Mouse (Mus musculus): ENCODE data around the gene Lcn2.
A peak's percentile ranks its signal among the peaks of the same experiment; 100 is the strongest.

Lcn2 gene

DNA sequence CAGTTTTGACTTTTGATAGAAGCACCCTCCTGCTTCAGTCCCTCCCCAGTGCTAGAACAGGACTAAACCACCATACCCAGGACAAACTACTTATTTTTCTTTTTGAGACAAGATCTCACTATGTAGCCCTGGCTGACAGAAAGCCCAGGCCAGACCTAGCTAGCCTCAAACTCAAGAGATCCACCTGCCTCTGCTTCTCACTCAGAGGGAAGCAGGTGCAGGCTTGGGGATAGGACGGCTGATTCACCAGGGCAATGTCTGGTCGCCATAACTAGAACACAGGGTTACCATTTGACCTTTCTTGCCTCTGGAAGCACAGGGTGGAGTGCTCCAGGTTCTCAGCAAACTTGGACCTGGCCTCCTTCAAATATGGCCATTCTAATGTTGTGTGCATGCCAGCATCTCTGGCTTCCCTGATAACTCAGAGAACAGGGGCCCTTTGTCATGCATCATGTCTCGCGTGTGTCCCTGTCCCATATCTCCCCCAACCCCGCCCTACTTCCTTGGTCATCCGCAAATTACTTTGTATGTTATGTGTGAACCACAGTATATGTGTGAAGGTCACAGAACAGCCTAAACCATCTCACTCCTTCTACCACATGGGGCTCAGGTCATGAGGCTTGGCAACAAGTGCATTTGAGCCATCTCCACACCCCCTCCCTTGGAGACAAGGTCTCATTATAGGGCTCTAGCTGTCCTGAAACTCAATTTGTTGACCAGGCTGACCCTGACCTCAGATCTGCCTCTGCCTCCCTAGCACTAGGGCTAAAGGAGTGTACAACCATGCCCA lies 24.9 kb upstream of the Lcn2 start:
- no peak for DNase-seq

DNA sequence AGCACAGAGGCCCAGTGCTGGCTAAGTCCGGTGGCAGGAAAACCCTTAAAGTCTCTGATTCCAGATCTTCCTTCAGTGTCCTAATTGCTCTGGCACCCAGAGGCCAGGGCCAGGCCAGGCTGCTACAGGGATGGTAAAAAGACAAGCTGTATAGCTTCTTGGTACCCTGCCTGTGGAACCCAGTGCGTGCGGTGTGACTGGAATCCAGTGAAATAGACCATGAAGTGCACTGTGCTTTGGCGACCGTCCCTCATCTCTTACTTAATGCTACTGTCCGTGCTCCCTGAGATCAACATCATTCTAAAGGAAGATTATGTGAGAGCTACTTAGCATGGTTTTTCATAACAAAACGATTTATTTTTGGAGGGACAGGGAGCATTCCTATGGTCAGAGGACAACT lies 23.4 kb upstream of the Lcn2 start:
- no peak for DNase-seq

DNA sequence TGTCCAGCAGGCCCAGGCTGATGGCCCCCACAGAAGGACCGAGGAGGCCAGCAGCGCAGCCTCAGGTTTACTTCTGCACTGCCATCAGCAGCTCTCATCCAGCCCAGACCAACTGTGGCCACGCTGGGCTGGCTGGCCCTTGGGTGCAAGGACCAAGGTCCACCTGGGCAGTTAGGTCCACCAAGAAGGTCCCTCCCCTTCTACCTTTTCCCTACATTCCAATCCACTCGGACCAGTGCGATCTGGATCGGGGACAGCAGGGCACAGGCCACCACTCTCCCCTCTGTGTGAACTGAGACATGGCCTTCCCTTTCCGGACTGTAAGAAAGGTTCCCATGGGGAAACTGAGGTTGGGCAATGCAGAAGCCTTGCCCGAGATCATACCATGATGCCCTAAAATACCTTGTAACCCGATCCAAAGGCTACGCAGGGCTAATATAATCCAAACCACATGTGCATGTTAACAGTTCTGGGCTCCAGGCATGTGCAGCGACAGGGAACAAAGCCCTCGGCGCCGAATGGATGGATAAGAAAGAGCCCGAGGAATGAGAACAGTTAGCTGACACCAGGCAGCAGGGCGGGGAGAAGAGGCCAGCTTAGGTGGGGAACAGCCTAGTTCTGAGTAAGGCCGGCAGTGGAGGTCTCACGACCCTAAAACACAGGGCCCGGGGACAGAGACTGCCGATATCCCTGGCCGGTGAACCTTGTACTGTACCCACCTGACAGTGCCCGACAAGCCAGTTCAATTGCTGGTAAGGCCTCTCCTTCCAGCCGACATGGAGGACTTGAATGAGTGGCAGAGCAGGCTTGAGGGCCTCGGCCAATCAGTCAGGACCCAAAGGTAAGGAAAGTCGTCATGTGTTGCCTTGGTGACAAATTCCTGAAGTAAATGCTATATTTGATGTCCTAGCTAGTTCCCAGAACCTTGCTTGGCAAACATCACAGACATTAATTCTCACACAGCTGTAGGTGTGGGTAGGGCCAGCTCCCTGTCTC lies 20.7 kb upstream of the Lcn2 start:
- peak; percentile 88 for DNase-seq

DNA sequence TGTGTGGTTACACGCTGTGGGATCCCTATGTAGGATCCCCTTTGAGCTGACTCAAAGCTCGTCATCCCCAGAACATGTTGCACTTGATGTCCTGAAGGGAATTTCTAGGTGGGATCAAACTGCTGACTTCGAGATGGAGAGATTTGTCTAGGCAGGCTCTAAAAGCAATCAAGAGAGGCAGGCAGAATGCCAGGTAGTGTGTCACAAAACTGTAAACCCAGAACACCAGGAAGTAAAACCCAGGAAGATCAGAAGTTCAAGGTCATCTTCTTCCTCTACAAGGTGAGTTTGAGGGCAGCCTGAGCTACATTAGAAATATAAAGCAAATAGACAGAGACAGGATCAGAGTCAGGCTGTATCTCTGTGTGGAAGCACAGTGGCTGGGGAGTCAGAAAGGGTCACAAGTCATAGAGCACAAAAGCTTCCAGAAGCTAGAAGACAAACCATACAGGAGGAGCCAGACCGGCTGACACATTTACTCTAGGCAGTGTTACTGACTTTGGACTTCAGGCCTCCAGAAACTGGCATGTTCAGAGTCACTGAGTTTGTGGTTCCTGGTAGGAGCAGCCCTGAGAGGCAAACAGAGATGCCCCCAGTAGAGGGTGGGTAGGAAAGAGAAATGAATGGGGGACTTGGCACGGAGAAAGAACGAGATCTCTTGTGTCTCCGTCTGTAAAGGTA lies 19.2 kb upstream of the Lcn2 start:
- no peak for DNase-seq

DNA sequence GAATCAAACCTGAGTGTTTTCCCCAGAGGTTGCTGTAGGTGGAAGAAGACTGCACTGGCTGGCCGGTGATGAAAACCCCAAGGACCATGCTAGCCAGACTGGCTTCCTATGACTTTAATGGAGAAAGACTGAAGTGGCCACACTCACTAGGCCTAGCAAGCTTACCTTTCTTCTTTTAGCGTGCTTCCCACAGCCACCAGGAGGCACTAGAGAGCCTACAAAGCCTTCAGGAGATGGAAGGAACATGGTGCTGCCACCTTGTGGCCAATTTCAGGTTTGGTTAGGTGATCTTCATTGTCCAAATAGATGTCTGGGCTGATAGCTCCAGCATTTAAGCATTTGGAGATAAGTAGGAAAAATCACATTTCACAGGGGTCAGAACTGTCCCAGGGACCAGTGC lies 16.6 kb upstream of the Lcn2 start:
- peak; percentile 96 for DNase-seq

DNA sequence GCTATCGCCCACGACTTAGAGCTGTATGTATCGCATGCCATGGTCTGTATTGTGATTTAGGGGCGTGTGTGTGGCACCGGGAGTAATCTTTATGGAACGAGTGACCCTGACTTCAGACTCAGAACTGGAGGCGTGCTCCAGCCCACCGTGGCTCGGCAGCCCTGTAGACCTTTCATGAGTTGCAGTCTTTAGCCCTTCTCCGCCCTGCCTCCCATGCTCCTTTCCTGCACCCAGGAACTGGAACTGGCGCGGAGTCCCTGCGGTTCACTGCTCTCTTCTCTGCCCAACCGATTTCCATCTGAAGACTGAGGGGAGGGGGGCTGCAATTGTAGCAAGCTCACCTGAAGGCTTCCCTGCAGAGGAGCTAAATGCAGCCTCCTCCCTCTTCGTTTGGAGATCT lies 8.6 kb upstream of the Lcn2 start:
- no peak for DNase-seq

DNA sequence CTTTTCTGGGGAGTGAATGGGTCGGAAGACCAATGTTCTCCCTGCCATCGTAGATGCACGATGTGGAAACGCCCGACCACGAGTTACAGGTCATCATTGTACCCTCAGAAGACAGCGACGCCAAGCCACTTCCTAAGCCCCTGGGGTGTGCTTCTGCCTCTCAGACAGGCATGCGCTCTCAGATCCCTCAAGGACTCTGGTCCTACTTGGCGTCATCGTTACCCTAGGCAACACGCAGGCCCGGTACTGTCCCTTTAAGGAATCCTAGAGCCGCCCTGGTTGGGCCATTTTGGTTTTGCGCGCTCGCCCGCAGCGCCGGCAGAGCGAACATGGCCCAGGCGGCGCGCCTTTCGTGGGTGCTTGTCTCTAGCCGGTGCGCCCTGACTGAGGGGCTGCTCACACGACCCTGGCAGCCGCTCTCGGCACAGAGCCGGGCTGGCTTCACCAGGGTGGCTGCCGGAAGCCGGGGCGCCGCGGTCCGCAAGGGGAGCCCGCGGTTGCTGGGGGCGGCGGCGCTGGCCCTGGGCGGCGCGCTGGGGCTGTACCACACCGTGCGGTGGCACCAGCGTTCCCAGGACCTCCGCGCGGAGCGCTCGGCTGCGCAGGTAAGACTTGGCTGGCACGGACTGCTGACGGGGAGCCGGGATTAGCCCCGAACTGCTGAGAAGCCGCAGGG lies 8.0 kb upstream of the Lcn2 start:
- DNase-seq = peak; percentile 95

DNA sequence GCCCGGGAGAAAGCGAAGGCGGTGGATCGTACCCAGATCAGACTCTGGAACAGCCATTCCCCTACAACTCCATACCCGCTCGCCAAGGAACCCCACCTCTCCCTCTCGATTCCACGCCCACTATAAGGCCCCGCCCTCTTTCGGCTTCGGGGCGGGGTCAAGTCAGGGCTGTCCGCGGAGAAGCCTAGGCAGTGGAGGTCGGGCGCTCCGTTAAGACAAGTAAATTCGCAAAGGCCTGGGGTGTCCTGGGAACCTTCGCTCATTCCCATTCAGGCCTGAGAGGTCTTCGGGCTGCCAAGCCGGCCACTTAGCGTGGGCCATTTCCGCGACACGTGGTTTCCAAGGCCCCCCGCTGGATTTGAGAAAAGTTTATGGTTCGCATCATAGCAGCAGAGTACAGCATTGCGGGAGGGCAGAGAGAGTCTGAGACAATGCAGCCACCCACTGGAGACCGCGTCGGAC lies 7.5 kb upstream of the Lcn2 start, which contains the start of gene Ptges2:
Ptges2 (plus strand) TSS at position 413 of the 462 bp plus-strand sequence.
- peak; percentile 94 for DNase-seq

DNA sequence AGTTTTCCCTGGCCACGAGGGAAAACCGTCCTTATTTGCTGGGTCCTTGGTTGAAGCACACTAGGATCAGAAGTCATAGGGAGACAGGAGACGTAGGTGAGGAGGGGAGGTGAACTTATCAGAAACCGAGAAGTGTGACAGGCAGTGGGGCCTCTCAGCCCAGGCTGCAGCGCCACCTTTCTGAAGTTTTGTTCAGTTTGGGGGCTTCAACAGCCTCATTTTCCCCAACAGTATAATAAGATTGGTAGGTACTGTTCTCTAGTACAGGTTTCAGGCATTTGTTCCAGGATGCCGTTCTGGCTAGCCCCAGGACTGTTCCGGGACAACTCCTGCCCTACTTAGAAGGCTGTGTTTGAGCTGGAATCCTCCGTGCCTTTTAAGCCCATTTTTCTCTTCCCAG lies 6.9 kb upstream of the Lcn2 start:
- peak; percentile 59 for DNase-seq

DNA sequence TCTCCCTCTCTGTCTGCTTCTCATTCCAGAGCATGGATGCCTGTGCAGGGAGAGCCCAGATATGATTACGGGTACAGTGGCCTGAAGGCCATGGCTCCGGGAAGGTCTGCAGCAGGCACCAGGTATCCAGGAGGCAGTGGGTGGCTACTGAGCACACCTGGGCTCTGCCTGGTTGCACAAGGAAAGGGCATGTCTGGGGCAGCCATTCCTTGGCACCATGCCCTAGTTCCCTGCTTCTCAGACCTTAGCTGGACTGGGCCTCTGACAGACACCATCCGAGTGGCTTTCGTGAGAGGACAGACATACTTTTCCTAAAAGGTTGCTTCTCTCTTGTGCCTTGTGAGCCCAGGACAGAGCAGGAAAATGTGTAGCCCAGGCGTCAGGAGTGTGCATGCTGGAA lies 4.0 kb upstream of the Lcn2 start:
- peak; percentile 85 for DNase-seq

DNA sequence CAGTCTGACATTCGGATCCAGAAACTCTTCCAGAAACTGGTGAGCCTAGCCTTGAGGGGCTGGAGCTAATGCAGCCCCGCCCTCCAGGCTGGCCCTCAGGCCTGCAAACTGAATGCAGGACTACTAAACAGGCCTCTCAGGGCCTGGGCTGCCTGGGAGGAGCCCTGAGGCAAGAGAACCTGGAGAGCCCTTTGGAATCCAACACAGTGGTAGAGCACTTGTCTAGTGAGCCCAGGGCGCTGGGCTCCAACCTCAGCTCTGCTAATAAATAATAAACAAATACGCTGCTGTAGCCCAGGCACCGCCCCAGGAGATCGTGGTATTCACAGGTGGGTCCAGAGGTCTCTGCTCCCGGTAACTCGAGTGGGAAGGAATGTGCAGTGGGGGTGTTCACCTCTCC lies 2.8 kb upstream of the Lcn2 start:
- peak; percentile 53 for DNase-seq

DNA sequence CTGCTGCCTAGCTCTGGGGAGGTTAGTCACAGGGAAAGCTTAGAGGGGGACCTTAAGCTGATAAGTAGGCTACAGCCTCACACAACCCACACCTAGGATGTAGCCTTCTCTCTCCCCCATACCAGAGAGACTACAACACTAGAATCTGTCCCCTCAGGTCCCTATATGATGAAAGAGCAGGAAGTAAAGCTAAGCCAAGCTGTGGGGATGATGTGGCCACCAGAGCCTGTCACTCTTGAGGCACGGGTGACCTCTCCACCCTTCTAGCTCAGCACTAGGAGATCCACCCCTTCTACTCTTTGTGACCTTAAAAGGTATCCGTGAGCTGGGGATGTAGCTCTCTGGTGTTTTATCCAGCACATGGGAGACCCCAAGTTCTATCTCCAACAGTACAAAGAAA lies 1.1 kb upstream of the Lcn2 start:
- DNase-seq = no peak

DNA sequence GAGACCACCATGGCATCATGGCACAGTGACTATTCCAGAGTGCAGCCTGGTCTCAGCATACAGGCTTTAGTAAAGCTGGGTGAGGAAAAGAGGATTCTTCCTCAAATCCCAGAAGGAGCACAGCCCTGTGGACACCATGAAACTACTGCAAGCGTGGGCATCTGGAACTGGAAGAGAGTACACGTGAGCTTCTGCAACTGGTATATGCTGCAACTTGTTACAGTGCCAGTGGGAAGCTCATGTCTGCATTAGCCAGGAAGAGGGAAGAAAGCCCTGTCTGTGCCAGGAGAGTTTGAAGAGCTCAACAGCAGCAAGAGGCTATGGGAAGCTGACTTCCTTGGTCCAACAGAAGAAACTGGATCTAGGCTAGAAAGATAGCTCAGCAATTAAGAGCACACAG lies 5.4 kb downstream of the Lcn2 start:
- no peak for DNase-seq

DNA sequence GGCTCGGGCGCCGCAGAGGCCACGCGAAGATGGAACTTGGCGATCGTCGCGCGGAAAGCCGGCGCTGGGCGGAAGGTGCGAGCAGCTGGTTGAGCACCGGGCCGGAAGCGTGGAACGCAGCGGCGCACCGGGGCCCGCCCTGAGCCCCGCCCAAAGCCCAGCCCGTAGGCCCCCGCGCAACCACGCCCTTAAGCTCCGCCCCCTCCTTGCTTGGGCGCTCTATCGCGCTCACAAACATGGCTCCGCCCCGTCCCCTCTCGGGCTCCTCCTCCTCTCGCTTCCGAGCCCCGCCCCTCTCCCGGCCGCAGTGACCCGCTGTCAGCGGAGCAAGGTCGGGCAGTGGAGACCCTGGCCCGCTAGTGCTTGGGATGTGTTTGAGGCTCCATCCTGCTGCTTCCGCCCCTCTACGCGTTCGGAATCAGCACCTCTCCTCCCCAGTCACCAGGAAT lies 6.3 kb downstream of the Lcn2 start, which contains the start of gene 1110008P14Rik:
1110008P14Rik (minus strand) TSS at position 164 of the 449 bp plus-strand sequence.
- DNase-seq = peak; percentile 96

DNA sequence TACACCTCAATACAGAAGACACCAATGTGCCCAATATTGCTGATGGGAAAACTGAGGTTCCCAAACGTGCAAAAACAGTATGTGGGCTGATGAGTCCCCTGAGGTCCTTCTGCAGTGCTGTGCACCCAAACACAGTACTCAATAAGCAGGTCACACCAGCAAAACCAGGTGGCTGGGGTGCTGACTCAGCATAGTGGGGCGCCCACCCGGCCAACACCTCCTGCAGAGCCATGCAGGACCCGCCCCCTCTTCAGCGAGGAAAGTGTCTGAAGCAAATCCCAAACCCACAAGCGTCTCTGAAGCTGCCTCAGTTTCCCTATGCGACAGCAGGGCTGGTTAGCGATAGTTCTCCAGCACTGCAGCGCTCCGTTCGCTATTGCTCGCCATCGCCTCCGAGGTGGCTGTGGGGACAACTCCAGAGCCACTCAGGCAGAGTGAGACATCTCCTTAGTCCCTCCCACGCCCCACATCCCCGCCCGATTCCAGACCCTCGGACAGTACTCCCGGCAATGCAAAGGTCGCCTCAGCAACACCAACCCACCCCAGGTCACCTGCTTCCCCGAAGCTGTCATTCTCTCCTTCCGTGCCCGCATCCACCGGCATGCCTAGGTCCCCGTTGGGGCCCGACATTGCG lies 6.8 kb downstream of the Lcn2 start:
- no peak for DNase-seq

DNA sequence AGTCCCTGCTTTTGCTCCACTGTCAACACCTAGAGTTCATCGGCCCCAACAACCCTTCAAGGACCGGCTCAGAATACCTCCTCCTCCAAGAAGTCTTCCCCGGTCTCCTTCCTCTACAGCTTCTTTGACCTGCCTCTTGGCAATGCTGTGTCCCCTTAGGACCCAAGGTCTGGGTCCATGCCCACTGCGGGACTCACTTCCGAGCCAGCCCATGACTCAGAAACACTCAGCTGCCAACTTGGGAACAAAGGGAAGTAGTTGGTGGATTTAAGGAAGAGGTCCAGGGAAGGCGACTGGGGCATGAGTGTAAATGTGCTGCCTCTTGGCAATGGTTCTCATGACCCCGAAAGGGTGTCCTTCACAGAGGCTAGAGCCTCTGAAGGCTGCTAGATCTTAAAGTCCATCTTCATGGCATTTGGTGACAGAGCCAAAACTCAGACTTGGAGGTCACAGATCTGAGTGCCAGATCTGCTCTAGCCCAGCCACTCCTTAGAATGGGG lies 8.0 kb downstream of the Lcn2 start:
- DNase-seq = no peak

DNA sequence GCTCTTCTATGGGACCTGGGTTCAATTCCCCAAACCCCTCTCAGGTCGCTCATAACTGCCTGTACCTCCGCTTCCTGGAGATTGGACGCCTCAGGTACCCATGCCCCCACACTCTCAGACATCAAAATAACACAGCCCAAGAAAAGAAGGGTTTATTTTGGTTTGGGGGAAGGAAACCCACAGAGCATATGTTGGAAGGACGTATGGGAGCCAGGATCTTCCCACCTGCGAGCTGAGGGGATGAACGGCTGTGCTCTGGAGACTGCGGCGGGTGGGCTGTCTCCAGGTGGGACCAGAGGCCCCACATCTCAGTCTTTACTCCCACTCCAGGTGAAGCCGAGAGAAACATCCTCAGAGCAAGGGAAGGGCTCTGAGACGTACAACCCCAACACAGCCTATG lies 11.1 kb downstream of the Lcn2 start:
- no peak for DNase-seq

DNA sequence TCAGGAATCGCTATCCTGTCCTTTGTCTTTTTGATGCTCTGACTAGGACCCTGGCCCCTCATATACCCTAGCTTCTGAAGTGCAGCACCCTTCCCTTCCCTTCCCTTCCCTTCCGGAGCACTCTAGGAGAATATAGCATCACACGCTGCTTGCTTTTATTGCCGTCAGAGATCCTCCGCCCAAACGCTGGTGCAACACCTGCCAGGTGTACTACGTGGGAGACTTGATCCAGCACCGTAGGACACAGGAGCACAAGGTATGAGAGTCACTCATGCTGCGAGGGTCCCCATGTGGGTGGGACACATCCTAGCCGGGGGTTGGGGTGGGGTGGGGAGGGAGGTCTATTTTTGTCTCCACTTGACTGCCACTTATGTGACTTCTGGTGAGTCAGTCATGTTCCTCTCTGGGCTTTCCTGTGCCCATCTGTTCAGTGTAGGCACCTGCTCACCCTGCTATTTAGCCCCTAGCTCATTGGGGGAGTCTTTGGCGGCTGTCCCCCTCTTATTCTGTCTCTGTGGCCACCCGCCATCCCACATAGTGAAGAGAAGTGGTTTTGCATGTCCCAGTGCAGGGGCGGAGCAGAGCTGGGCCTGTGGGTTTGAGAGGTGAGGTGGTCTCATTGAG lies 12.6 kb downstream of the Lcn2 start:
- DNase-seq = no peak

DNA sequence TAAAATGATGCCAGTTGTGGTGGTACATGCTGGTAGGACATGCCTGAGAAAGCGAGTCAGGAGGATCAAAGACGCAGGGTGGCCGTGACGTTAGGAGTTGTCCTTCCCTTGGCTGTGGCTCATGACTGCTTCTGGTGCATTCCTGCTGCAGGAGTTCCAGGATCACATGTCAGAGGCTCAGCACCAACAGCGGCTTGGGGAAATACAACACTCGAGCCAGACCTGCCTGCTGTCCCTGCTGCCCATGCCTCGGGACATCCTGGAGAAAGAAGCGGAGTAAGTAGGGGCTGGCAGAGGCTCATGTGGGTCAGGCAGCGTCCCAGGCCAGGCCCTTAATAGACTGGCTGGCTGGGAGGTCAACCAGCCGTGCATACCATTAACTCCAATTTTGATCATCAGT lies 13.9 kb downstream of the Lcn2 start:
- DNase-seq = no peak

DNA sequence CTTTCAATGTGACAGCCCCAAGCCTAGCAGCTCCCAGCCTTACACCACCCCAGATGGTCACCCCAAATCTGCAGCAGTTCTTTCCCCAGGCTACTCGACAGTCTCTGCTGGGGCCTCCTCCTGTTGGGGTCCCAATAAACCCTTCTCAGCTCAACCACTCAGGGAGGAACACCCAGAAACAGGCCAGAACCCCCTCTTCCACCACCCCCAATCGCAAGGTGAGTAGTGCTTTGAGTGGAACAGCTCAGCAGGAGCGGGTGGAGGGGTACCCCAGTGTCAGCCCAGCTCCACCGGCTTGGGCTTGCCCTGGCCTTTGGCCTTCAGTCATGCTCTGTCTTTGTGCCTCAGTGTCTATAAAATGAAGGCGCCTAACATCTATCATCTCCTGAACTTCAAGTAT lies 20.7 kb downstream of the Lcn2 start:
- DNase-seq = no peak

DNA sequence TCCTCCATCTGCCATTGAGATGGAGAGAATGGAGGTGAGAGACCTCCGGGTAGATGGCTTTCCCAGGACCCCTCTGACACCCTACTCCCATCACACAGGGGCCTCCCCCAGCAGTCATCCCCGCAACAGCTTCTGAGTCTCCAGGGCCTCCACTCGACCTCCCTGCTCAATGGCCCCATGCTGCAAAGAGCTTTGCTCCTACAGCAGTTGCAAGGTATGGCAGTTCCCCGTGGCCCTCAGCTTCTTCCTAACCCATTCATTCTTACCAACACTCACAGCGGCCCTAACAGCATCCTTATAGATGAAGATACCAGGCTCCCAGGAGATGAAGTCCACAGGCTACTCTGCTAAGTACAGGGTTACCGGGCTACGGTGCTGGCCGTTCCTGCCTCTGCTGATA lies 23.9 kb downstream of the Lcn2 start:
- no peak for DNase-seq
